ENCODE assay signal across 12 mouse cellular contexts in the genomic region with DNA sequence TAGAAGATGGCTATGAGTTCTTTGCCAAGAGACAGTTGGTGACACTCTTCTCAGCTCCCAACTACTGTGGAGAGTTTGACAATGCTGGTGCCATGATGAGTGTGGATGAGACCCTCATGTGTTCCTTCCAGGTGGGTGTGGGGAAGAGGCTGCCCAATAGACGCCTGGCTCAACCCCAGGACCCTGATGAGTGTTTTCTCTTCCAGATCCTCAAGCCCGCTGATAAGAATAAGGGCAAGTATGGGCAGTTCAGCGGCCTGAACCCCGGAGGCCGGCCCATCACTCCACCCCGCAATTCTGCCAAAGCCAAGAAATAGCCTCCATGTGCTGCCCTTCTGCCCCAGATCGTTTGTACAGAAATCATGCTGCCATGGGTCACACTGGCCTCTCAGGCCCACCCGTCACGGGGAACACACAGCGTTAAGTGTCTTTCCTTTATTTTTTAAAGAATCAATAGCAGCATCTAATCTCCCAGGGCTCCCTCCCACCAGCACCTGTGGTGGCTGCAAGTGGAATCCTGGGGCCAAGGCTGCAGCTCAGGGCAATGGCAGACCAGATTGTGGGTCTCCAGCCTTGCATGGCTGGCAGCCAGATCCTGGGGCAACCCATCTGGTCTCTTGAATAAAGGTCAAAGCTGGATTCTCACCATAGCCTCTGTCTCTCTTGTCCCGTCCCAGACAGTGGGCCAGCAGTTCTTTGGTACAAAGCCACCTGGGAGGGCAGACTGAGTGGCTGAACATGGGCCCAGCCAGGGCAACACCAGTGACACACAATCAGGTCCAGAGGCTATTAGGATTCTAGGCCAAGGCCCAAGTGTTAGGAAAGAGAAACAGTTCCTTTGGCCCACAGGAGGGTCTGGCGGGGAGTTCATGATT. TPM values are rescaled to one million over a fixed set of nuclear protein-coding genes. Genes with fewer than 3 reads are reported as not detected.
DNase-seq lines count a peak whose midpoint lies in the region; TF ChIP-seq lines count a peak whose summit lies in the region.
"Had no signal": no experiment of that assay in that cellular context is flagged by ENCODE, and none has a peak within 500 bp of the region (broad histone marks: within the 10 kb centered on the region; RNA-seq: fewer than 3 reads in every experiment).

No protein-coding gene starts in this region.

- H3K4me3 ChIP-seq in gastrocnemius, adult 2 months, result no peak overlapping the region
- H3K4me3 ChIP-seq: neural tube, embryonic 12.5 days; stomach, embryonic 15.5 days had no signal

- intact Hi-C loops in gastrocnemius, adult 2 months (cut with DNase I), result loop anchor here (5.0 kb wide), 1 partner anchor 68 kb away; a partner anchor contains a TSS
- intact Hi-C loops in left cerebral cortex, postnatal 4 days (cut with DNase I), result no loop called here
- intact Hi-C loops in left cerebral cortex, postnatal 10 days (cut with DNase I), result no loop called here

- no peak overlapping the region for H3K27ac ChIP-seq in gastrocnemius, adult 2 months
- H3K27ac ChIP-seq: neural tube, embryonic 12.5 days; stomach, embryonic 15.5 days had no signal

- peak; percentile 41 for DNase-seq in gastrocnemius, adult 2 months
- no peak for DNase-seq in gastrocnemius, postnatal 10 days
- DNase-seq in left cerebral cortex, postnatal 4 days, result peak; percentile 95
- DNase-seq in left cerebral cortex, postnatal 10 days (ENCODE audit: extremely low spot score in 1 of 2, low spot score in 2 of 2), result no peak
- DNase-seq in Muller cell, postnatal 12 days (ENCODE audit: inconsistent ontology term), result peak; percentile 50
- DNase-seq in cerebellum, adult 8-10 months, result peak; percentile 81
- no peak for DNase-seq in spleen, postnatal 10 days (ENCODE audit: low spot score in 2 of 2)
- DNase-seq in thymus, postnatal 25 days, result no peak
- DNase-seq: right cerebral cortex, postnatal 25 days had no signal

- no peak for TF ChIP-seq CTCF in gastrocnemius, adult 2 months (IDR thresholded peaks at IDR 0.05)

RNA-seq across cellular contexts. Expression of a gene that starts 3.1 kb away (rescaled TPM):
- 100 to 1,000 TPM; 201 to 214 TPM for total RNA-seq in gastrocnemius, adult 2 months (2021)
- 100 to 1,000 TPM; 339 to 348 TPM for total RNA-seq in gastrocnemius, postnatal 10 days (2021)
- total RNA-seq in left cerebral cortex, postnatal 4 days (2021), result 100 to 1,000 TPM; 318 to 333 TPM
- total RNA-seq in left cerebral cortex, postnatal 10 days (2021), result 100 to 1,000 TPM; 331 to 336 TPM

RNA-seq across cellular contexts. Expression of a gene that starts 3.9 kb away (rescaled TPM):
- total RNA-seq in gastrocnemius, adult 2 months (2021), result 1 to 10 TPM; 6.7 to 6.8 TPM
- 1 to 10 TPM; 3.2 to 3.8 TPM for total RNA-seq in gastrocnemius, postnatal 10 days (2021)
- 1 to 10 TPM; 2.1 to 2.4 TPM for total RNA-seq in left cerebral cortex, postnatal 4 days (2021)
- 1 to 10 TPM; 2.0 to 3.5 TPM for total RNA-seq in left cerebral cortex, postnatal 10 days (2021)

RNA-seq across cellular contexts. Expression of a gene that starts 6.4 kb away (rescaled TPM):
- total RNA-seq in gastrocnemius, adult 2 months (2021), result 1 to 10 TPM; 2.8 to 3.4 TPM
- 1 to 10 TPM; 4.1 to 6.0 TPM for total RNA-seq in gastrocnemius, postnatal 10 days (2021)
- total RNA-seq in left cerebral cortex, postnatal 4 days (2021), result 10 to 100 TPM in 1 of 2 experiments, 1 to 10 TPM in 1; 9.8 to 10.6 TPM
- 1 to 10 TPM; 8.9 to 9.3 TPM for total RNA-seq in left cerebral cortex, postnatal 10 days (2021)

RNA-seq across cellular contexts. Expression of a gene that starts 19.0 kb away (rescaled TPM):
- under 1 TPM; 0.38 to 0.89 TPM for total RNA-seq in gastrocnemius, adult 2 months (2021)
- 1 to 10 TPM in 1 of 2 experiments, under 1 TPM in 1; 0.47 to 2.2 TPM for total RNA-seq in gastrocnemius, postnatal 10 days (2021)
- total RNA-seq in left cerebral cortex, postnatal 4 days (2021), result 1 to 10 TPM; 1.2 to 1.3 TPM
- total RNA-seq in left cerebral cortex, postnatal 10 days (2021), result 1 to 10 TPM; 1.5 to 1.7 TPM

RNA-seq across cellular contexts. Expression of a gene that starts 19.1 kb away (rescaled TPM):
- not detected for total RNA-seq in gastrocnemius, adult 2 months (2021)
- not detected for total RNA-seq in gastrocnemius, postnatal 10 days (2021)
- not detected for total RNA-seq in left cerebral cortex, postnatal 4 days (2021)
- not detected for total RNA-seq in left cerebral cortex, postnatal 10 days (2021)
- total RNA-seq: layer of hippocampus, adult 8-10 months had no signal

Comparison
In these comparisons a context has a peak if more than half of its experiments do, and no peak if none do; other contexts are left out.
1. DNase-seq: peak in gastrocnemius, adult 2 months (single experiment), left cerebral cortex, postnatal 4 days (single experiment), Muller cell, postnatal 12 days (single experiment) and cerebellum, adult 8-10 months (single experiment); none in gastrocnemius, postnatal 10 days (single experiment), left cerebral cortex, postnatal 10 days (0 of 2), spleen, postnatal 10 days (0 of 2) and thymus, postnatal 25 days (single experiment).